Mouse (Mus musculus) embryonic facial prominence, embryonic 13.5 days (tissue): ENCODE data around the gene Smyd3. TPM values are rescaled to one million over a fixed set of nuclear protein-coding genes. Genes with fewer than 3 reads are reported as not detected.

Experiments
- ATAC-seq: fragments of 200-750 bp; cut with Nextera tagmentation; 2 replicates; pipeline ENCODE4 v1.8.0; 2017; ENCODE audit warnings: low read depth; ENCODE audit not compliant: insufficient number of reproducible peaks, insufficient read depth, low FRiP score, low TSS enrichment
- H3K27ac ChIP-seq: fragments of 300-500 bp; sonication (generic); 2 replicates; pipeline ENCODE4 v1.5.1; 2015; ENCODE audit warnings: moderate library complexity, mild to moderate bottlenecking, inconsistent platforms
- H3K27me3 ChIP-seq: fragments of 300-500 bp; sonication (generic); 2 replicates; pipeline ENCODE4 v1.6.1; 2015; ENCODE audit warnings: mild to moderate bottlenecking, inconsistent platforms
- H3K36me3 ChIP-seq: fragments of 300-500 bp; sonication (generic); 2 replicates; pipeline ENCODE4 v1.6.1; 2015; ENCODE audit warnings: mild to moderate bottlenecking, inconsistent platforms
- H3K4me1 ChIP-seq: fragments of 300-500 bp; sonication (generic); 2 replicates; pipeline ENCODE4 v1.6.1; 2015; ENCODE audit warnings: inconsistent platforms
- H3K4me2 ChIP-seq: fragments of 300-500 bp; sonication (generic); 2 replicates; pipeline ENCODE4 v1.6.1; 2015; ENCODE audit warnings: moderate library complexity, mild to moderate bottlenecking, inconsistent platforms
- H3K4me3 ChIP-seq: fragments of 300-500 bp; sonication (generic); 2 replicates; pipeline ENCODE4 v1.5.1; 2015; ENCODE audit warnings: mild to moderate bottlenecking, inconsistent platforms
- H3K9ac ChIP-seq: fragments of 300-500 bp; sonication (generic); 2 replicates; pipeline ENCODE4 v1.6.1; 2015; ENCODE audit warnings: mild to moderate bottlenecking, inconsistent platforms
- H3K9me3 ChIP-seq: fragments of 300-500 bp; sonication (generic); 2 replicates; pipeline ENCODE4 v1.6.1; 2016; ENCODE audit warnings: inconsistent platforms
- WGBS: fragments of 180-500 bp; shearing (Covaris S2); methylation state at CpG from one replicate; pipeline ENCODE4 v1.1.7; 2015; ENCODE audit warnings: mixed read lengths; 5-methylcytosine and 5-hydroxymethylcytosine counted together
- polyA plus RNA-seq: library from polyadenylated mRNA; unstranded; fragments of >200 nt; fragmentation: Nextera tagmentation; extraction: Ambion mirVana; gene quantifications from 2 replicates; pipeline ENCODE4 v1.2.1, GENCODE M21; 2015

Gene Smyd3
- polyA plus RNA-seq, 1 experiment from 2014 or later: 30.1 TPM

GRCm38 (mm10) chr1:178989485-178989884 lies 528.4 kb downstream of the Smyd3 start:
- H3K4me3 ChIP-seq: no peak overlapping the region
- no peaks in the 10 kb centered on the region for H3K36me3 ChIP-seq
- 0 out of 2 replicates have a peak overlapping the region, but pooled peaks have one; percentile 11 for H3K27ac ChIP-seq
- no peaks in the 10 kb centered on the region for H3K27me3 ChIP-seq
- no peak overlapping the region for H3K4me2 ChIP-seq
- ATAC-seq: no peak
- no peaks in the 10 kb centered on the region for H3K9me3 ChIP-seq
- no peak overlapping the region for H3K9ac ChIP-seq
- 81% methylated on average over 4 of the region's 4 CpGs for WGBS
- peaks cover 31% of the 10 kb centered on the region for H3K4me1 ChIP-seq

DNA sequence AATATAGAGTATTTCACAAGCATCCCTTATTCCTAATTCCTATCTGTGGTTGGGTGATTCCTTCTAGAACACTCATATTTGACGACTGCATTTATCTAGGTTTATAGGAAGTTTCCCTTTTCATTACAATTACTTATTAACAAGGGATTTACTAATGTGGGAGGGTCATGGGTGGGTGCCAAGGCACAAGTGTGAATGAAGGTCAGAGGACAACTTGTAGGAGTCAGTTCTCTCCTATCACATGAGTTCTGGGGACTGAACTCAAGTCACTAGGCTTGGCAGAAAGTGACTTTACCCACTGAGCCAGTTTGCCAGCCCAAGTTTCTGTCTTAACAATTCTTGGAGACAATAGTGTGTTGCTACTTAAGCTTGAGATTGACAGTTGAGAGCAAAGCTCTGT lies 529.7 kb downstream of the Smyd3 start:
- peaks cover 28% of the 10 kb centered on the region for H3K4me1 ChIP-seq
- no peaks in the 10 kb centered on the region for H3K9me3 ChIP-seq
- ATAC-seq: no peak
- H3K4me3 ChIP-seq: no peak overlapping the region
- H3K27me3 ChIP-seq: no peaks in the 10 kb centered on the region
- H3K36me3 ChIP-seq: no peaks in the 10 kb centered on the region
- no peak overlapping the region for H3K9ac ChIP-seq
- H3K4me2 ChIP-seq: no peak overlapping the region
- no peak overlapping the region for H3K27ac ChIP-seq
- WGBS: 76% methylated on average over 1 of the region's 1 CpGs

GRCm38 (mm10) chr1:178981641-178982040 lies 536.2 kb downstream of the Smyd3 start:
- WGBS: 64% methylated on average over 5 of the region's 5 CpGs
- Histone ChIP-seq H3K36me3 (no peaks in the 10 kb centered on the region), H3K27ac (no peak overlapping the region; the same call in 1 of the 2 replicates), H3K9me3 (no peaks in the 10 kb centered on the region), H3K4me2 (no peak overlapping the region), H3K9ac (no peak overlapping the region), H3K27me3 (no peaks in the 10 kb centered on the region), H3K4me3 (no peak overlapping the region), H3K4me1 (peaks cover 46% of the 10 kb centered on the region)
- no peak for ATAC-seq

- H3K4me1 ChIP-seq: peaks cover 57% of the 10 kb centered on the region
- H3K4me2 ChIP-seq: no peak overlapping the region
- no peak overlapping the region for H3K27ac ChIP-seq
- H3K9ac ChIP-seq: no peak overlapping the region
- H3K4me3 ChIP-seq: no peak overlapping the region
- no peaks in the 10 kb centered on the region for H3K36me3 ChIP-seq
- no peaks in the 10 kb centered on the region for H3K27me3 ChIP-seq
- H3K9me3 ChIP-seq: no peaks in the 10 kb centered on the region
- ATAC-seq: no peak
These were observed 537.7 kb downstream of the Smyd3 start for GRCm38 (mm10) chr1:178980185-178980584.

GRCm38 (mm10) chr1:178978617-178979245 lies 539.1 kb downstream of the Smyd3 start:
- H3K4me2 ChIP-seq: 0 out of 2 replicates have a peak overlapping the region, but pooled peaks have one; percentile 19
- ATAC-seq: no peak
- 18% methylated on average over 8 of the region's 8 CpGs for WGBS
- H3K4me1 ChIP-seq: peaks cover 66% of the 10 kb centered on the region
- no peak overlapping the region for H3K4me3 ChIP-seq
- H3K36me3 ChIP-seq: no peaks in the 10 kb centered on the region
- H3K9me3 ChIP-seq: no peaks in the 10 kb centered on the region
- no peaks in the 10 kb centered on the region for H3K27me3 ChIP-seq
- H3K27ac ChIP-seq: peak overlapping the region; percentile 48; the same call in 1 of the 2 replicates
- no peak overlapping the region for H3K9ac ChIP-seq

DNA sequence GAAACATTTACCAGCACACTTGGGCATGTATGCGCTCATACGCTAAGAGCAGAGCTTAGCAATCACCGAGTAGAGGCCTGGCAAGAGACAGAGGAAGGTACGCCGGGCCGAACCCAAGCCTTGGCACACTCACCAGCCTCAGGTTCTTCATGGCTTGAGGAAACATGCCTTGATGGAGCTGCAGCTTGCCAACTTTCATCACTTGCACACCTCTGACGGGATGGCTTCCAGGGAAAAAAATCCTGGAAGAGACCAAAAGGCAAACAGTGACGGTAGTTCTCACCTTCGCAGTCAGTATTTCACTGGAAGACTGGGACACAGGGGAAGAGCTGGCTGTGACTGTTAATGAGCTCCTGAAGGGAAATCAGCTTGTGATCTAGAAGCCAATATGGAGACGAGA lies 545.8 kb downstream of the Smyd3 start:
- Histone ChIP-seq H3K4me1 (peaks cover 24% of the 10 kb centered on the region), H3K36me3 (0 out of 2 replicates have a peak, but pooled peaks cover 2% of the 10 kb centered on the region), H3K4me2 (no peak overlapping the region), H3K4me3 (no peak overlapping the region), H3K9ac (no peak overlapping the region), H3K27me3 (no peaks in the 10 kb centered on the region), H3K27ac (no peak overlapping the region), H3K9me3 (no peaks in the 10 kb centered on the region)
- ATAC-seq: no peak
- WGBS: 88% methylated on average over 10 of the region's 10 CpGs

DNA sequence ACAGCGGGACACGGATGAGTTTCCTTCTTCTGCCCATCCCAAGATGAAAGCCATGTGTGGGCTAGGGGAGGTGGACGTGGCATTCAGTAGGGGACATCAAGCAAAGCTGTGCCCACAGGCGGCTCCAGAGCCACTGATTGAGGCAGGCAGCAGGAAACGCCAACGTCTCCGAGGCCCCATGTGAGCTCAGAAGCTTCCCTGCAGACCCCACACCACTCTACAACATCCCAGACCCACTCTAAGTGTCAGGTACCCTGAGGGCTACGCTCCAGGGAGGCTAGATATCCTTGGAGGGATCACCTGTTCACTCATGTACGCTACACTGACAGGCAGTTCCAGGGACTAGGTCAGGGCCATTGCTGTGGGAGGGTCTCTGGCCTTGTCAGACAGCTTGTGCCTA lies 556.2 kb downstream of the Smyd3 start:
- Histone ChIP-seq H3K9me3 (no peaks in the 10 kb centered on the region), H3K27ac (no peak overlapping the region), H3K4me1 (peaks cover 14% of the 10 kb centered on the region), H3K36me3 (peaks cover 6% of the 10 kb centered on the region; the same call in 1 of the 2 replicates), H3K4me3 (no peak overlapping the region), H3K27me3 (no peaks in the 10 kb centered on the region), H3K9ac (no peak overlapping the region), H3K4me2 (no peak overlapping the region)
- ATAC-seq: no peak
- 65% methylated on average over 9 of the region's 9 CpGs for WGBS

DNA sequence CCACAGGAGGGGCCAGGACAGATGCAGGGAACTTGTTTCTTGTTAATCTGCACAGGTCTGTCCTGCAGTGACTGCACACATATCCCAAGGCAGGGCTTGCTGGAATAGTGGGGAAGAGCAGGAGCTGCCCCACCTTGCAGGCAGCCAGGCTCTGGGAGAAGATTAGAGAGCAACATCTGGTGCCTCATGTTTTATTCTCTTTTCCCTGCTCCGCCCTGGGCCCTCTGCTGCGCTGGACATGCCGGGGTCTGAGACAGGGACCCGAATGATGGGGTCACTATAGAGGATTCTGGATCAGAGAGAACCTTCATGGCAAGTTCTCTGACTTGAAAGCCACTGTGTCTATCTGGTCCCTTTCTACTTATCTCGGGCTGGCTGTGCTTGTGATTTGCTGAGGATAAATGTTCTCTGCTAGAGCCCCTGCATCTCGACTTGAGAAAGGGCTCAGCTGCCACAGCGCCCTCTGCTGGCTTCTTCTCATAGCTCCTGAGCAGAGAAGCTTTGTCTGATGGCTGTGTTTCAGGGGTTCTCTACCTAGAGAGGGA lies 557.8 kb downstream of the Smyd3 start:
- Histone ChIP-seq H3K4me1 (peaks cover 14% of the 10 kb centered on the region), H3K36me3 (peaks cover 2% of the 10 kb centered on the region; the same call in 1 of the 2 replicates), H3K4me3 (no peak overlapping the region), H3K9me3 (no peaks in the 10 kb centered on the region), H3K27ac (no peak overlapping the region; the same call in 1 of the 2 replicates), H3K27me3 (no peaks in the 10 kb centered on the region), H3K4me2 (no peak overlapping the region), H3K9ac (no peak overlapping the region)
- ATAC-seq: no peak
- 46% methylated on average over 7 of the region's 7 CpGs for WGBS

- WGBS: 89% methylated on average over 4 of the region's 4 CpGs
- H3K9ac ChIP-seq: no peak overlapping the region
- H3K4me2 ChIP-seq: no peak overlapping the region
- no peaks in the 10 kb centered on the region for H3K9me3 ChIP-seq
- no peaks in the 10 kb centered on the region for H3K36me3 ChIP-seq
- ATAC-seq: no peak
- H3K4me1 ChIP-seq: peaks cover 16% of the 10 kb centered on the region
- H3K27ac ChIP-seq: no peak overlapping the region
- no peaks in the 10 kb centered on the region for H3K27me3 ChIP-seq
- no peak overlapping the region for H3K4me3 ChIP-seq
These were observed 559.2 kb downstream of the Smyd3 start for GRCm38 (mm10) chr1:178958641-178959040.

DNA sequence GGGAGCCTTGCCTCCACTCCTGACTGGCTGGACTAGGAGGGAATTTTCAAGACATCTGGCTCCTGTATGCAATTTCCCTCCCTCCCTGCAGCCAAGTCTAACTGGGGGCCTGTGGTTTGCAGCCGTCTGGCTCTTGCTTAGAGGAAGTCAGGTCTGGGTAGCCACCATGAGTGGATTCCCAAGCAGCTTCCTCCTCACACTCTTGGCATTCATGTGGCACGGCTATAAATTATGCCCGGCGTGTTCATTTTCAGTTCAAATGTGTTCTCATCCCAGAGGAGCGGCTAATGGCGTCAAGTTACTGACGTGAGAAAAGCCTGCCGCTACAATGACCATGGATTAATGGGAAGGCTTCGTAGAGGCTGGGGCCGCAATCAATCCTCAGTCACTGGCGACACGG lies 564.9 kb downstream of the Smyd3 start:
- Histone ChIP-seq H3K9ac (0 out of 2 replicates have a peak overlapping the region, but pooled peaks have one; percentile 16), H3K27ac (peak overlapping the region; percentile 71), H3K27me3 (no peaks in the 10 kb centered on the region), H3K4me1 (peaks cover 20% of the 10 kb centered on the region), H3K36me3 (no peaks in the 10 kb centered on the region), H3K9me3 (peaks cover 7% of the 10 kb centered on the region; the same call in 1 of the 2 replicates), H3K4me3 (no peak overlapping the region), H3K4me2 (no peak overlapping the region; the same call in 1 of the 2 replicates)
- no peak for ATAC-seq
- WGBS: 53% methylated on average over 12 of the region's 12 CpGs

DNA sequence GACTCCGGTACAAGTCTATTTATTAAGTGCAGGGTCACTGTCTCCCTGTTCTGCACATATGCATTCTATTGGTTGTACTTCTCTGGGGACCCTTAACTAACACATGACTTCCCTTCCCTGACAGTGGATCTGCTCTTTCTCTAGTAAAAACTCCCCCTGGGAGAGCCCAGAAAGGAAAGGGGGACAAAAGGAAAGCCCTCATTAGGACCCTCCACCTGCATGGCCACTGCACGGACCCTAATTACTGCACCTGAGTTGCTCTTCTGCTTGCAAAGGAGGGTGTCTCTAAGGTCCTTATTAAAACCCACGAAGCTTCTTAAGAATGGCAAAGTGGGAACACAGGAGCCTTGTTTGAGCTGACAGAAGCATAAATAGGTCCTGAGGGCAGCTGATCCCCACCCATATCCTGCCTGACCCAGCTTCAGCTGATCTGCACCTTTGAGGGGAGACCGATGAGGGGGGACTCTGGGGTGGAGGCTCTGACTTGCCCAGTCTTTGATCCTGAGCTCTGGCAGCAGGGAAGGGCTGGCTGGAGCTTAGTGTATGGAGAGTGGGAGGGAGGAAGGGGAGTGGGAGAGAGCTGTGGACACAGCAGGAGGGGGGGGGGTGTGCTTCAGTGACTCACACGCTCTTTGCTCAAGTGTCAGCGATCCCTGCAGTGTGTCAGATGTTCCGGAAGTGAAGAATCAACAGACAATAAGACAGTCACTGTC lies 575.4 kb downstream of the Smyd3 start:
- Histone ChIP-seq H3K27me3 (no peaks in the 10 kb centered on the region), H3K4me3 (no peak overlapping the region), H3K4me1 (peaks cover 20% of the 10 kb centered on the region), H3K9me3 (no peaks in the 10 kb centered on the region), H3K36me3 (peaks cover 4% of the 10 kb centered on the region; the same call in 1 of the 2 replicates), H3K4me2 (no peak overlapping the region), H3K27ac (no peak overlapping the region), H3K9ac (no peak overlapping the region)
- WGBS: 38% methylated on average over 7 of the region's 7 CpGs
- no peak for ATAC-seq

DNA sequence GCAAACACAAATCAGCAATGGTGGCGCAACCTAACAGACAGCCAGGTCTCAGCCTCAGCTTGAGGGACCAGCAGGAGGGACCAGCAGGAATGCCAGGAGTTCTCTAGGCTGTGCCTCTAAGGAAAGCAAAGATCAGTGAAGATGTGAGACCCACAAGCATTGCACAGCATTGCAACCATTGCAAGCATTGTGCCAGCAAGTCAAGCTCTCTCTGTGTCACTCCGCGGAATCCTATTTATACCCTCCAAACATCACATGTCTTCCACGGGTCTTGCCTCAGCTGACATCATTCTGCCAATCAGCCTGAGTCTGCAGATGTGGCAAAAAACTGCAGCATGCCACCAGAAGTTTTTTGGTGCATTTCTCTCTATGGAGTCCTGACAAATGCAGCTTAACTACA lies 577.5 kb downstream of the Smyd3 start:
- Histone ChIP-seq H3K9ac (no peak overlapping the region), H3K4me3 (no peak overlapping the region), H3K4me2 (no peak overlapping the region), H3K27ac (no peak overlapping the region), H3K4me1 (peaks cover 36% of the 10 kb centered on the region), H3K27me3 (no peaks in the 10 kb centered on the region), H3K36me3 (peaks cover 4% of the 10 kb centered on the region; the same call in 1 of the 2 replicates), H3K9me3 (no peaks in the 10 kb centered on the region)
- no peak for ATAC-seq
- 87% methylated on average over 4 of the region's 4 CpGs for WGBS
